Mouse (Mus musculus): ENCODE results near the gene Ier5.

- TF ChIP-seq CTCF (IDR thresholded peaks at IDR 0.05; ENCODE audit: low read depth, low read length) = no peak
- no peak for TF ChIP-seq POLR2A (IDR thresholded peaks at IDR 0.05; ENCODE audit: insufficient read depth, low read length)
- no peak for TF ChIP-seq EP300 (IDR thresholded peaks at IDR 0.05; ENCODE audit: insufficient read depth, low read depth, low read length)
Measured at GRCm38 (mm10) chr1:155112875-155113274, 13.4 kb upstream of the Ier5 start.

Measured in ES-Bruce4 (cell line).